Mouse (Mus musculus) spleen, postnatal 4 days (tissue): ENCODE data around the gene Ces1e.
A peak's percentile ranks its signal among the peaks of the same experiment; 100 is the strongest.
"Not testable (repeated sequence)": the region's sequence is repeated elsewhere in the genome, so short reads cannot be mapped to it uniquely, and the experiment has no call there.

Experiments
- DNase-seq, 2 experiments: peaks; one replicate each; pipeline ENCODE4 v3.0.0; 2022; ENCODE audit warnings: low spot score in 2 of 2

The Ces1e gene

GRCm38 (mm10) chr8:93229446-93229845, at the start of gene Ces1e:
Ces1e (minus strand) TSS chr8:93229619.
- no peak for DNase-seq

GRCm38 (mm10) chr8:93278176-93278805, 48.9 kb upstream of the Ces1e start:
- no peak for DNase-seq

DNA sequence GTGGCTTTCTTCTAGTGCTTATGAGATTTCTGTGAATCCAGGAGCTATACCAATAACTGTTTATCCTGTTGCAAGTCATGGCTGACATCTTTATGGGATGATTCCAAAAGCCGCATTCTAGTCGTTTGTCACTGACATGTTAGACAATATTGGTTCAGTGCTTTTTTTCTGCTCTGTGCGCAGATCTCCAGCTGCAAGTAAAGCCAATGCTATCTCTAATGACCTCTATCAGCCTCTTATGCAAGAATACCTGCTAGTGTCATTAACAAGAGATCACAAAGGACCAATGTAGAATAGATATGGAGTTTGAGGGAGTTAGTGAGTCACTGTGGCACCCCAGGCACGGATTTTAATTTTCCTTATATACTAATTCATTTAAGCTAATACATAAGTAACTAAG, 45.2 kb upstream of the Ces1e start:
- DNase-seq = no peak

DNA sequence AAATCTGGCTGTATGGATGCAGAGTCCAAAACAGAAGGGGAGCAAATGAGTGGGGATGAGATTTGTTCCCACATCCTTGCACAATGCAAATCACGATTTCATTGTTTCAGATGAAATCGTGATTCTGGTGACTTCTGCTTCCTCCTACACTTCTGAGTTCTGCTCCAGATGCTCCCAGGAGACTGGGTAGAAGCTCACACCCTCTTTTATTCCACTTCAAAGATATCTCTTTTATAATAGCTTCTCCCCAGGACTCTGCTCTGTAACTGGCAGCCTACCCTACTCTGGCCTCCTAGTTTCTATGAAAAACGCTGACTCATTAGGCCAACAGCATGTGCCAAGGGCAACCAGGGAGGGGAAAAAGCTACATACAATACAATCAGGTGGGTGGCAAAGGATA, 43.9 kb upstream of the Ces1e start:
- no peak for DNase-seq

- no peak for DNase-seq
Observed at GRCm38 (mm10) chr8:93272686-93273085, 43.3 kb upstream of the Ces1e start.

DNA sequence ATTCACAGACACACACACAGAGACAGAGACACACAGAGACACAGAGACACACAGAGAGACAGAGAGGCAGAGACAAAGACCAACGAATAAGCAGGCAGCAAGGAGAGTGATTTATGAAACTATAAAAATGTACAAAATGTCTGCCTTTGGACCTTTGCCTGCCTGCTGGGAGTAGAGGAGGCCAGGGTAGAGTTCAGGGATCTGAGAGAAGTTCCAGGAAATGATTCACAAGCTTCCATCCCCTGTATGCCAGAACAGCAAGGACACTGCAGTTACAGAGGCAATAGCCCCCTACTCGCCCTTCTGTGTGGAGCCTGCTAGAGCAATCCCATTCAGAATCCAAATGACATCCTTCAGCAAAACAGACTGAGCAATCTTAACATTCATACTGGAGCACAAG, 32.0 kb upstream of the Ces1e start:
- DNase-seq = no peak

- DNase-seq = no peak
Observed at GRCm38 (mm10) chr8:93252400-93252925, 23.0 kb upstream of the Ces1e start.

DNA sequence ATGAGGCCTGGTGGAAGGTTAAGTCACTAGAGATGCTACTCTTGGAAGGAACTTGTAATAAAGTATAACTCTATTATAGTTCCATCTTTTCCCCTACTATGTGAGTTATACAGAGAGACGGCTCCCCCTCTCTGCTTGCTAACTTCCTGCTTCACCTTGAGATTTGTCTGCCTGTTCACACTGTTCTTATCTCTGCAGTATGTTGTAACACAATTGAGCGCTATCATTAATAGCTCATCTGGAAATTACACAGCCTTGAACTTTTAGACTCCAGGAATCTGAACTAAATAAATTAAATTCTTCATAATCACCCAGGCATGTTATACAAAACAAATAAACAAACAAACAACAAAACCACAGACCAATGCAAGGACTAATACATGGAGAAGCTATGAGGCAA, 16.6 kb upstream of the Ces1e start:
- no peak for DNase-seq

- DNase-seq = no peak
Observed at GRCm38 (mm10) chr8:93239884-93240283, 10.5 kb upstream of the Ces1e start.

DNA sequence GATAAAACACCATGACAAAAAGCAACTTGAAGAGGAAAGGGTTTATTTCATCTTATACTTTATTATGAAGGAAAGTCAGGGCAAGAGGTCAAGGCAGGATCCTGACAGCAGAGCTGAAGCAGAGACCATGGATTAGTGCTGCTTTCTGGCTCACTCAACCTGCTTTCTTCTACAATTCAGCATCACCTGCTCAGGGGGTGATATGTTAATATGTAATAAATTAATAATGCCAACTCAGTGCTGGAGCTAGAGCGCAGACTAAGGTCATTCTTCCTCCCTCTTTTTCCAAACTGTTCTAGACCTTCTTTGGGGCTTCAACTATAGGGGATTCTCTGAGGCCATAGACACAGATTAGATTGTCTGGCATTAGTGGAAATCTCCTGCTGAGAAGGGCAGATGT, 6.3 kb upstream of the Ces1e start:
- DNase-seq = no peak

DNA sequence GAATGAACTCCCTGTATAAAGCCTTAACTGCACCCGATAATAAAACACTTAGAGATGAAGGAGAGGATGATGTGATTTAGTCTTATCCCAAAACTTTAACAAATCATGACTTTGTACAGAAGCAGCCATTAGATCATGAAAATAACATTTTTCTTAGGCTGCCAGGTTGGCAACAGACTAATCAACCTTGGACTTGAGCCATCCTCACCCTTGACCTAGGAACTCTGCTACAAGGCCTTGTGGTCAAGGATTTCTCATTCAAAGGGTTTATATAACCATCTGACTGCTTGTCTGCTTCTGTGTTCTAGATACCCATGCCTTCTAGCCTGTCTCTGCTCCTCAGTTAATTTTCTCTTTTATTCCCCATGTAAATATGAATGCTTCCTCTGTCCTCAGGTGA, 5.3 kb upstream of the Ces1e start:
- DNase-seq = no peak

DNA sequence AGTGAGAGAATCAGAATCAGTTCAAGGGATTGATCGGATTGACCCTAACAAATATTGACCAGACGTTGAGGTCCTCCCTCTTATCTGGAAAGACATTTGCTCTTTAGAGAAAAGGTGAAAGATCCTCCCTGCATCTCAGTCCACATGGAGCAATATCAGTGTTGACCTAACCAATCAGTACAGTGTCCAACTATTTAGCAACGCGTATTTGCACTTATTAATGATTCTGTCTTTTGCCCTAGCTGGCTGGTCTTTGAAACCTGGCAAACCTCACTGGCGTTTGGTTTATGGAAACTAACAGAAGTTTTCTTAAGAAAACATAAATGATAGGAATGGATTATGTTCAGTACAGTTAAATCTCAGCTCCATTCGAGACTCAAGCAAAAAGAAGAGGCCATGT, 4.6 kb upstream of the Ces1e start:
- DNase-seq = no peak

DNA sequence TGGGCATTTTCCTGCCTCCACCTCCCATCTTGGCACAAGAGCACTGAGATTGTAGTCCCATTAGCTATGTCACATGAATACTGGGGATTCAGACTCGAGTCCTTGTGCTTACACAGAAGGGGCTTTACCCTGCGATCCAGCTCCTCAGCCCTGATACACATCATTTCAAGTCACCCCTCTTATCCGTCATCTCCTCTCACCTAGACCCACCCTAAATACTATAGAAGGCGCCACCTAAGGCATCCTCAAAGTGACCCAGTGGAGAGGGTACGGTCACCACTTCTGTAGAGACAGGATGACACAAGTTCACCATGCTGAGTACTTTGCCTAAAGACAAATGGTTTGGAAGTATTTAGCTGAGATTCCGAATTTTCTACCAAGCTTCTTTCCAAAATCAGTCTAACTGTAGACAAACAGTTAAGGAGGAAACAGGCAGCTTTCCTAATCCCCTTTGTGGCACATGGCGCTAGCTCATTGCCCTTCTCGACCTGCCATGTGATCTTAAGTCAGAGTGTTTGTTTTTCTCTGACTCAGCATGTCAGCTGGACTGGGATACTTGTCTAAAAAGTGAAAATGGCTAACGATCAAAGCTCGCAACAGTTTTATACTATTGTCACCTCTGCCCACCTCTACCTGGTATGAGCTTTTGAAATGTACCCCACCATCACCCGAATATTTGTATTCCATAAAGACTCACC, 597 bp downstream of the Ces1e start:
- no peak for DNase-seq

DNA sequence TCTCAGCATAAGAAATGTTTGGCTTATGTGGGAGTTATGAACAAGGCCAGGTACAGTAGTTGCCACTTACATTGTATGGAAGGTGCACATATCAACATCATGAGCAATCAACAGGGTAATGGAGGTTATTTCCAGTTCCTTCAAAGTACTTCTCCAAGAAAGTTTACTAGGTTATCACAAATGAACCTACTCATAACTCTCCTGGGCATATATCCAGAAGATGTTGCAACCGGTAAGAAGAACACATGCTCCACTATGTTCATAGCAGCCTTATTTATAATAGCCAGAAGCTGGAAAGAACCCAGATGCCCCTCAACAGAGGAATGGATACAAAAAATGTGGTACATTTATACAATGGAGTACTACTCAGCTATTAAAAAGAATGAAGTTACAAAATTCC, 2.9 kb downstream of the Ces1e start:
- DNase-seq = not testable (repeated sequence)

- DNase-seq = no peak
Observed at GRCm38 (mm10) chr8:93221896-93222295, 7.5 kb downstream of the Ces1e start.

GRCm38 (mm10) chr8:93217867-93218266, 11.6 kb downstream of the Ces1e start:
- DNase-seq = no peak

GRCm38 (mm10) chr8:93217375-93217774, 12.0 kb downstream of the Ces1e start:
- DNase-seq = peak in 1 of 2 experiments; percentile 27

DNA sequence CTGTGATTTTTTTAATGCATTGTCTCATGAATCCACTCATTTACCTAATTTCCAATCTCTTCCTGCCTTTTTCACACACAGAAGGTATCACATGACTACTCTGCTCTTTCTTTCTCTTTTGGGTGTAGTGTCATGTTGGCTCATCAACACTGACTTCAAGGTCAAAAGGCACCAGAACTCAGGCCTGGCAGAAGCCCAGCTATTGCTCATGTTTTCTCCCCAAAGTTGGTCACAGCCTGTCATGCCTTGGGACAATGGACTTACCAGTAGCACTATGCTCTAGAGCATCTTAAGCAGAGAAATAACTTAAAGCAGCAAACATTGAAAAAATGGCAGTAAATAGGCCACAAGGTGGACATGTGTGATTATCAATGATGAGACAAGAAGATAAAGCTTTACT, 18.3 kb downstream of the Ces1e start:
- no peak for DNase-seq

DNA sequence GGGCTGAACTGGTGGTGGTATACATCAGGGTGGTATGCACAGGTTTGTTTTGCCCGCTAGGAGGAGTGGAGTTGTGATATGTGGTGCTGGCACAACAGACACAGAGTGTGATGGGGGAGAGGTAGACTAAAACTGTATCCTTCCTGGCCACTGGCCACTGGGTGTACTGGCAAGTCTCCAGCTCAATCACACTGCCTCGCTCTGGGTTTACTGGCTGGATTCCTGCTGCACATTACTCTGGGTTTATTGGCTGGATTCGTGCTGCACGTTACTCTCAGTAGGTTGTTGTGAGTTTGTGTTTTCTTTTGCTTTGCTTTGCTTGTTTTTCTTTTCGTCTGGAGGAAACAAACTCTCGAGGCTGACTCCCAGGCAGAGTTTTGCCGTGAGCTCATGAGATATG, 30.3 kb downstream of the Ces1e start:
- peak in 1 of 2 experiments; percentile 17 for DNase-seq

- DNase-seq = peak in 1 of 2 experiments; percentile 47
Observed at GRCm38 (mm10) chr8:93197685-93198525, 31.5 kb downstream of the Ces1e start, which contains the start of gene Ces1d. Ces1d (minus strand) TSS chr8:93197838.

DNA sequence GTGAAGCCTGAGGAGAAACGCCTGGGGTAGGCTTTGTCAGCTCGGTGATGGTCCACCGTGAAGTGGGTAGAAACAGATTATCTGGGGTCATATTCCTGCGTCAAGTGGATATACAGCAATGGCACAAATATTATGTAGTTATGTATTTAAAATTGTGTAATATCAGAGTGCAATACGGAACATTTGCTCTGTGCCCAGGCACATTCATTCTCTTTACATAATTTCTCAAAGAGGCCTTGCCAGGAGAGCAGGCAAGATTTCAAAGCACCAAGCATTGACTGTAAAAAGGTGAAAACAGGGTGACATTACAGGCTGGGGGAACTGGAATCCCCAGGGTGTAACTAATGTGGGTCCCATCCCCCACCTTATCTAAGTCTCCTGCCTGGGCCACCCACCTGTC, 33.0 kb downstream of the Ces1e start:
- DNase-seq = peak in 1 of 2 experiments; percentile 12

DNA sequence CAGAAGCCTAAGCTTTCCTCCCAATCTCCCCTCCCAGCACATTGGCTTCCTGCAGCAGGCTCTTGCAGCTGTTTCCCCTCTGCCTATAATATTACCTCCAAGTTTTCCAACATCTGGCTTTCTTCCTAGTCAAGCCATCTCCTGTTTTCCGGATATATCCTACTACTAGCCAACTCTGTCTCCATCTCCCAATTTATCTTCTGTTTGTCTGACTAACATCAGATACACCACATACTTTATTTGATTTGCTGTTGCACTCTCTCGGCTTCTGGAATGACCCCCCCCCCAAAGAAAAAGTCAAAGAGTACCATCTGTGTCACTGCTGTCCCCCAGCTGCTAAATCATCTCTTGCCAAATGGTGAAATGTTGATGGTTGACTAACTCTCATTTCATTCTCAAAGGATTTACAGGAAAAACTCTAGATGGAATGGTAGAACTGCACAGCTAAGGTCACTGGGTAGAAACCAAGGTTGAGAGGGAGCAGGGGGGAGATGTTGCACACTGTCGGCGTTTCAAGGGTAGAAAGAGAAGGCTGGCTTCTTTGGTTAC, 48.8 kb downstream of the Ces1e start:
- no peak for DNase-seq
